Mouse (Mus musculus) thymus, postnatal 4 days (tissue): ENCODE data around the gene Celf2.

Experiments
- DNase-seq: peaks from one replicate; pipeline ENCODE4 v3.0.0; 2021

Gene Celf2

GRCm38 (mm10) chr2:6718864-6719263 is 790.5 kb downstream of the Celf2 start:
- DNase-seq, result no peak

GRCm38 (mm10) chr2:6717953-6718352 is 791.4 kb downstream of the Celf2 start:
- DNase-seq, result no peak

GRCm38 (mm10) chr2:6715562-6715961 is 793.8 kb downstream of the Celf2 start:
- DNase-seq, result no peak

- DNase-seq, result no peak
These were observed 795.8 kb downstream of the Celf2 start for GRCm38 (mm10) chr2:6713529-6713928.

- peak; percentile 54 for DNase-seq
These were observed 798.5 kb downstream of the Celf2 start for GRCm38 (mm10) chr2:6710687-6711430.

GRCm38 (mm10) chr2:6707959-6708519 is 801.3 kb downstream of the Celf2 start:
- peak; percentile 56 for DNase-seq

- DNase-seq, result peak; percentile 77
These were observed 802.1 kb downstream of the Celf2 start for GRCm38 (mm10) chr2:6707276-6707675.

GRCm38 (mm10) chr2:6705929-6706739 is 803.2 kb downstream of the Celf2 start:
- DNase-seq, result peak; percentile 33

GRCm38 (mm10) chr2:6705475-6705874 is 803.9 kb downstream of the Celf2 start:
- DNase-seq, result peak; percentile 28

GRCm38 (mm10) chr2:6704804-6705203 is 804.6 kb downstream of the Celf2 start:
- no peak for DNase-seq

- no peak for DNase-seq
These were observed 805.0 kb downstream of the Celf2 start for GRCm38 (mm10) chr2:6704342-6704741.

GRCm38 (mm10) chr2:6696326-6696725 is 813.0 kb downstream of the Celf2 start:
- DNase-seq, result no peak

GRCm38 (mm10) chr2:6695353-6695951 is 813.9 kb downstream of the Celf2 start:
- no peak for DNase-seq

GRCm38 (mm10) chr2:6689689-6690088 is 819.7 kb downstream of the Celf2 start:
- DNase-seq, result no peak

GRCm38 (mm10) chr2:6678231-6678630 is 831.1 kb downstream of the Celf2 start:
- no peak for DNase-seq

GRCm38 (mm10) chr2:6677457-6677856 is 831.9 kb downstream of the Celf2 start:
- DNase-seq, result no peak

- no peak for DNase-seq
These were observed 835.0 kb downstream of the Celf2 start for GRCm38 (mm10) chr2:6674401-6674800.

GRCm38 (mm10) chr2:6673418-6673817 is 835.9 kb downstream of the Celf2 start:
- no peak for DNase-seq

- no peak for DNase-seq
These were observed 841.8 kb downstream of the Celf2 start for GRCm38 (mm10) chr2:6667611-6668010.

GRCm38 (mm10) chr2:6659834-6660233 is 849.5 kb downstream of the Celf2 start:
- DNase-seq, result no peak

GRCm38 (mm10) chr2:6653719-6654118 is 855.6 kb downstream of the Celf2 start:
- DNase-seq, result no peak

- no peak for DNase-seq
These were observed 857.7 kb downstream of the Celf2 start for GRCm38 (mm10) chr2:6651697-6652096.

- DNase-seq, result no peak
These were observed 860.5 kb downstream of the Celf2 start for GRCm38 (mm10) chr2:6648877-6649276.
